Mouse (Mus musculus): Measurements from ENCODE around the gene Pex6. TPM values are rescaled to one million over a fixed set of nuclear protein-coding genes. Genes with fewer than 3 reads are reported as not detected.
"Not testable (repeated sequence)": the region's sequence is repeated elsewhere in the genome, so short reads cannot be mapped to it uniquely, and the experiment has no call there.

Gene Pex6
- total RNA-seq, 2 experiments from 2014 or later, result 18.9 to 19.9 TPM

DNA sequence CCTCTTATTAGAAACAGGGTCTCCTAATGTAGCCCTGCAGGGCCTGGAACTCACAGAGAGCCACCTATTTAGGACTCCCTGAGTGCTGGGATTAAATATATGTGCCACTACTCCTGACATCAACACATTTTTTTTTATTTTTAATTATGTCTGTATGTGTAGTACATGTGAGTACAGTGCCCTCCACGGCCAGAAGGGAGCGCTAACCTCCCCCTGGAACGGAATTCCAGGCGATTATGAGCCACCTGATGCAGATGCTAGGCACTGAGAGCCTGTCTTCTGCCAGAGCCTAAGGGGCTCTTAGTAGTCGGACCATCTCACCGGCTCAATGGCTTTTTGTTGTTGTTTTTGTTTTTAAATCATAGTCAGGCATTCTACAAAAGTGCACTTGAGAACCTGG is 16.8 kb downstream of the Pex6 start:
- DNase-seq, result no peak
- intact Hi-C loops (cut with DNase I), result loop anchor here (5.0 kb wide), 1 partner anchor 206 kb away; no protein-coding TSS in a partner anchor

DNA sequence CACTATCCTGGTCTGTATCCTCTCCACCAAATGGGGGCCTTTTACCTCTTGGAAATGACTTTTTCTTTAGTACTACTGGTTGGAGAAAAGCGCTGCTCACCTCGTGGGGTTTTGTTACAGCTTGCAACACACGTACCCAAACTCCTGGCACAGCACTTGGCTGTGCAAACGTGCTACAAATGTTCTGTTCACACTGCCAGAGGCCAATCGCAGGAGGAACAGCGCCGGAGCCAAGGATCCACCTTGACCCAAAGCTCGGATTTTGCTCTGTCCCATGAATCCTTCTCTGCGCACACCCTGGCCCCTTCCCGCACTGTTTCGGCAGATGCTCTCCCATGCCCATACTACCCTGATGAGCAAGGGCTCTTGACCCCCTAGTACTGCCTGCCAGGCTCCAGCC is 17.2 kb downstream of the Pex6 start:
- intact Hi-C loops (cut with DNase I), result loop anchor here (5.0 kb wide), 1 partner anchor 206 kb away; no protein-coding TSS in a partner anchor
- DNase-seq, result no peak

DNA sequence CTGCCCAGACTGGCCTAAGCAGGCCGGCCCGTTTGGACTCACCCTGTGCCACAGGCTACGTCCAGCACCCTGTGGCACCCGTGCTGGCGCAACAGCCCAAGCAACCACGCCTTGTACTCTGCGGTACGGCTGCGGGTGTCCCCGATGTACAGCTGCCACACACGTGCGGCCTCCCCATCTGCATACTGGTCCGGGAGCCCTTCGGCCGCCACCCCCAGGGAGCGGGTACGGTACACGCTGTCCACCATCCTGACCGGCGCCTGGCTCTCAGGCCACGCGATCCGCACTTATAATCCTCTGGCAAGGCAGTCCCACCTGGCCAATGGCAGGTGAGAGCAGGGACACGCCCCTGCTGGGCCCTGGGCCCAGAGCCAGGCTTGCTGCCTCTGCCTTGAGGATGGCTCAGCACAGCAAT is 17.6 kb downstream of the Pex6 start, which contains the start of gene Gnmt:
Gene Gnmt (minus strand): TSS at position 265 of the 415 bp plus-strand sequence.
- intact Hi-C loops (cut with DNase I), result loop anchor here (5.0 kb wide), 1 partner anchor 207 kb away; no protein-coding TSS in a partner anchor
- peak in 1 of 2 experiments; percentile 30 for DNase-seq

DNA sequence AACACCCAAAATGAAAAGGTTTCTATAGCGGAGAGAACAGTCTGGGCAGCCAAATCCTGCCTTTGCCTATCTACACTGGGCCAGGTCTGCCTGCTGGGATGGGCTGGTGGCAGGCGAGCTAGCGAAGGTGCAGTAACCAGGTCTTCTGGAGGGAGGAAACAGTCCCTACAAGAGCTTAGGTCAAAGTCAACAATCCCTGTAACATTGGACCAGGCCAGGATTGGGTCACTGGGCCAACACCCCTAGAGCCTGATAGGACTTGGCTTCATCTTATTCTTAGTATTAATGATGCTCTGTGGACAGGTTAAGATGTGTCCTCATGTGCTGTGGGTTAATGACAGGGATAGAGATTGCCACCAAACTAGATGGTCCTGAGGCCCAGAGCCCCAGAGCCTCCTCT is 22.8 kb downstream of the Pex6 start:
- no peak for DNase-seq
- intact Hi-C loops (cut with DNase I), result no loop called here

DNA sequence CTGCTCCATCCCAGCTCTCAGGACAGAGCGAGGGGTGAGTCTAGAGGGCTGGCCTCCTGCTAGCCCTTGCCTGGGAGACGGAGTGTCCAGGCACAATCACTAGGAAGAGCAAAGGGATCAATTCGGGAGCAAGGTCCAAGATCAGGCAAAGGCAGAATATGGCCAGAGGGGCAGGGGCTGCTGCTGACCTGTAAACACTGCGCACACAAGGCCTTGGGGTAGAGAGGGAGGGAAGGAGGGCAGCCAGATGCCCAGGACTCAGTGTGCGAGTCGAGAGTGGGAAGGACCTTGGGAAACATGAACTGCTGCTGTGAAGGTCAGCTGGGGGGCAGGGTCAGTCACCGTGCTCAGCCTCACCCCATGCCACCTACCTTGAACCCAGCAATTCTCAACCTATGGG is 24.0 kb downstream of the Pex6 start:
- no peak for DNase-seq

DNA sequence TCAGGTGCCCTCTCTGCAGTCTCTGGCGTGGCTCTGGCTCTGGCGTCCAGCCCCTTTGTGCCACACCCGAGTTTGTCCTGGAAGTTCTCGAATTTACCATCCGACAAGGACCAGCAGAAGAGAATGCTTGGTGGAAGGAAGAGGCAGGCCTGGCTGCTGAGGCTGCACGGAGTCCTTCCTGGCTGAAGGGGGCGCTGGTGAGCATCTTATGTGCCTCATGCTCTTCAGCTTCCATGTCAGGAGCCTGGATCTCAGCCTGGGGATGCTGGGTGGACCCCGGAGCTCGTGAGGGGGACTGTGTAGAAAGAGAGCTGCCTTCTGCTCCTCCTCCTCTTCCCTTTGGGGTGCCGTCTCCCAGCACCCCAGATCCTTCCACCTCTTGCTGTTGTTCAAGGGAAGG is 24.9 kb downstream of the Pex6 start:
- intact Hi-C loops (cut with DNase I), result no loop called here
- peak; percentile 15 to 35 for DNase-seq

More for the DNA sequence above, 24.0 kb downstream of the Pex6 start:
- intact Hi-C loops (cut with DNase I), result no loop called here

DNA sequence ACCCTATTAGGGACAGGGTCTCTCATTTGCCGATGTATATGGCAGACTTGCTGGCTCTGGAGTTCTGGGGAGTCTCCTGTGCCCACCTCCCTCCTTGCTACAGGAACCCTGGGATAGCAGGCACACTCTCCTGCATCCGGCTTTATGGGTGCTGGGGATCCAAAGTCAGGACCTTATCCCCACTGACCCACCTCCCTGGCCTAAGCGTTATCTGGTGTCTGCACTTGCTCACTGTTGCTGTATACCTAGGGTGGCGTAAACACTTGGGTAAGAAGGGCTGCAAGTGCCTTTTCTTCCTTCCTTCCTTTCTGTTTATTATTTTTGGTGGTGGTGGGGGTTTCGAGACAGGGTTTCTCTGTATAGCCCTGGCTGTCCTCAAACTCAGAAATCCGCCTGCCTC is 30.0 kb downstream of the Pex6 start:
- DNase-seq, result no peak
- intact Hi-C loops (cut with DNase I), result no loop called here

DNA sequence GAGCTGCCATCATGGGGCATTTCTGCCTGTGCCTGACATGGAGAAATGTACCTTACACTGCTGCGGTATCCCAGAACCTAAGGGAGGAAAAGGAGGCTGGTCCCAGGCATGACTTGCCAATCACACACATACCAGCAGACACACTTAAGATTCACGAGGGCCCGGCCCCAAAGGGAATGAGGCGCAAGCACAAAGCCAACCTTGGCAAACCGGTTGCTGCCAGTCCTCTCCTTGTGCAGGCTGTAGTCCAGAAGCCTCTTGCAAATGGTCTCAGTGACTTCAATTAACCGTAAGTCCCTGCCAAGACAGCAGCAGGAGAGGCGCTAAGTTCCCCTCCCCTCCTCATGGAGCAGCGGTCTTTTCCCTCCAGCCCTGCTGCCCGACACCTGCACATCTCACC is 31.7 kb downstream of the Pex6 start:
- intact Hi-C loops (cut with DNase I), result no loop called here
- no peak for DNase-seq

DNA sequence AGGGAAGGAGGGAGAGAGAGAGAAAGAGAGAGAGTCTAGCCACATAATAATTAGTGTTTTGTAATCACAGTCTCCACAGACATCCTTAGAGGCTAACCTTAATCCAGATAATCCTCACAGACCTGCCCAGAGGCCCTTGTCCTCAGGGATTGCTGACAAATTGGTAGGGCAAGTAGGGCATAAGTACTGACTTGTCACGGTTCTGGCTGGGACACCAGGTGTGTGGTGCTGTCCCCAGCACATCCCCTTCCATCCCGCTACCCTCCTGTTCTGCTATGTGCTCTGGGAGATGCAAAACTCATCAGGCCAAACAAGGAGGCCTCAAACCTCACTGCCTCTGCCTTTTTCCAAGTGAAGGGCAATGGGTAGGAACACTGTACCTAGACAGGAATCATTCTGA is 34.2 kb downstream of the Pex6 start:
- no peak for DNase-seq
- intact Hi-C loops (cut with DNase I), result no loop called here

DNA sequence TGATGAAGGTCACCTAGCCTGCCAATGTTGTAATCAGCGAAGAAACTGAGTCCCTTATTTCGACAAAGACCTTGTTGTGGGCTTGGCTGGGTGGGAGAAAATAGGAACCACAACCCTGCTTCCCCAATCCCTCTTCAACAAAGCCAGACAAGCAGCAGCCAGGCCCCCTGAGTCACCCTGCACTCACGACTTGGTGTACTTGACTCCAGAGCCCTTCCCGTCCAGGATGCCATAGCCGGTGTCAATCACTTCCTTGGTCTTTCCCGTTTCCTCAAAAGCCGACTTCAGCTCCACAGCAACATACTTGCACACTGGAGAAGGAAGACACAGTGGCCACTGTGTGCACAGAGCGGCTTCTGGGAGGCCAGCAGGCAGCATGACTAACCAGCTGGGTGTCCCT is 36.0 kb downstream of the Pex6 start:
- no peak for DNase-seq
- intact Hi-C loops (cut with DNase I), result no loop called here

DNA sequence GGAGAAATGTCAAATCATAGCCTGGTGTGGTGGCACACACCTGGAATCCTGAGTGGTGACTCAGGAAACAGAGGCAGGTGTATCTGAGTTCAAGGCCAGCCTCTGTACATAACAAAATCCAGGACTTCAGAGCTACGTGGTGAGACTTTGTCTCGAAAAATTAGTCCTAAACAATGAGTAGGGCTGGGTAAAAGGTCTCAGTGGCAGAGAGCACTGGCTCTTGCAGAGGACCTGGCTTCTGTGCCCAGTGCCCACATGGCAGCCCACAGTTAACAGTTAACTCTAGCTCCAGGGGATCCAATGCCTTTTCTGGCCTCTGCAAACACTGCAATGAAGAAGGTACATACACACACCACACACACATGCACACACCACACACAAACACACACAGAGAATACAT is 36.5 kb downstream of the Pex6 start:
- intact Hi-C loops (cut with DNase I), result no loop called here
- DNase-seq, result no peak

DNA sequence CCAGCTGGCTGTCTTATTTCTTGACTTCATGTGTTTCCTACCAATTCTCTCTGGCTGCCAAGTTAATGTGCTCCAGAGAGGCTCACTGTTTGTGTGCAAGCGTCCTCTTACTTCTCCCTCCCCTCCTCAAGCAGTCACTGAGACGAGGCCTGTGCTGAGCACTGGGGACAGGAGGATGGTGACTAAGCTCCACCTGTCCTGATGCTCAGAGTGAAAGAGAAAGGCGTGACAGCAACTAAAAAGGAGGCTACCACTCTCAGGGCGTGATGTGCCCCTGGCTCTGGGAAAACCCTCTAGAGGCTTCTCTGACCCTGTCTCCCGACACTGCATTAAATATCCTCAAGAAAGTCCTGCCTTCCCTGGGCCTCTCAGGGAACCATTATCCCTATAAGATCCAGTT is 38.0 kb downstream of the Pex6 start:
- intact Hi-C loops (cut with DNase I), result no loop called here

DNA sequence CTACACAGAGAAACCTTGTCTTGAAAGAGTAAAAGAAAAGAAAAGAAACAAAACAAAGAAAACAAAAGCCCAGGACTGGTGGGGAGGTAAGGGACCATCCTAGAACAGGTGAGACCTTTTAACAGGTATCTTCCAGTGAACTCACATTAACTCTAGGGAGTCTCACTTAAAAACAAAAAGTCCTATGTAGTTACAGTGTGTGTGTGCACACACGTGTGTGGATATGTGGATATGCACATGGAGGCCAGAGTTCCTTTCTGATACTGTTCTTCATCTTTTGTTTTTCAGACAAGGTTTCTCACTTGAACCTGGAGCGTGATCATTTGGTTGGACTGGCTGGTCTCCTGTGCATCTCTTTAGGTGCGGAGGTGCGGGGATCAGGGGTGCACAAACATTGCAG is 39.3 kb downstream of the Pex6 start:
- DNase-seq, result no peak
- intact Hi-C loops (cut with DNase I), result no loop called here

More for the DNA sequence above, 38.0 kb downstream of the Pex6 start:
- no peak for DNase-seq

DNA sequence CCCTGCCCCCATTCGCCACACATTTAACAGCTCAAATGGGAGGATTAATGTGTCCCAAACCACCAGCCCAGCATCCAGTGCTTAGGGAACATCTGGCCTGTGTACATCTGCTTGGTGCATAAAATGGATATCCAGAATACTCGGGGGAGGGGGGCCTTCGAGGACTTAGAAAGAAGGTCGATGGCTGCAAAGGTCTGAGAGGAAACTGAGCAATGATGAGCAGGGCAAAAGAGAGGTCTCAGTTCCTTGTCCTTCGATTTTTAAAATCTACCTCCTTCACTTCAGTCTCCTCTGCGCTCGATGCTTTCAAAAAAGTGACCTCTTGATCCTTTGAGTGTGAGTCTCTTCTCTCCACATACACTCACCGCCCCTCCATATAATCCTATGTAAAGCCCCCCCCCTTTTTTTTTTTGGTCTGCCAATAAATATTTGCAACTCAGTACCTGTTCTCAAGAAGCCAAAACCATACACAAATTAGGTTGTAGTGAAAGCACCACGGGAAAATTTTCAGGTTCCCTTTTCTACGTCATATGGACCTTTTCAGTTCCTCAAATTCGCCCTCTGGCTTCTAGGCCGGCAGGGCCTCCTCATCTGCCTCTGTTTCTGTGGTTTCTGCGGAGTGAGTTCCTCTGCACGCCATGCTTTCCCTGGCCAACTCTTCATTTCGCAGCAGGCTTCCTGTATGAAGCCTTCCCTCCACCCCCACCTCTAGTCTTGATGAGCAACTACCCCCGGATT is 40.0 kb downstream of the Pex6 start:
- no peak for DNase-seq
- intact Hi-C loops (cut with DNase I), result no loop called here

DNA sequence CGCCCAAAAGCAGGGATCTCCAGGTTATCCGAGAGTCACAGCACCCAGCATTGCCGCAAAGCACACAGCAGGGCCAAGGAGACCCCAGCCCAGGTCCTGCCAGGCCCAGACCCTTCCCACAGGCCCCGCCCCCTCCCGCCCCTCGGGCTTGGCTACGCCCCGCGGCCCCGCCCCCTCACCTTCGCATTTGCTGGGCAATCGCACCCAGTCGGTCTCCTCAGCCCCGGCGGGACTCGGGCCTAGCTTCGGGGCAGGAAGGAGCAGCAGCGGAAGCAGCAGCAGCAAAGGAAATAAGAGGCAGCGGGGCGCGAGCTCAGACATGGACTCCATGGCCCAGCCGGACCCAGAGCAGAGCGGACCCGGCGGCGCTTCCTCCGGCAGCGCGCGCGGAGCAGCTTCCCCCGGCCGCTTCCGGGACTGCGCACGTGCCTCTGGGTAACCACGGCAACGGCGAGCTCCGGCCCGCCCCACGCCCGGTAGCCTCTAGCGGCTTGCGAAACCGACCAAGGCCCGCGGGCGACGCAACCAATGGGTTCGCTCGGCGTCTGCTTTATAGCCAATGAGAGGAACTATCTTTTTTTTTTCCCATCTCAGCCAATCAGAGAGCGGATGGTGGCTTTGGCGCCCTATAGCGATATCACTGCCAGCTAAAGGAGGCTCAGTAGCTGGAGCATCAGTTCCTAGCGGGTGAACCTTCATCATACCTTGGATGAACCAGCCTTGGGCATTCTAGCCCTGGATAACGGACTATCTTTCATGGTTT is 40.7 kb downstream of the Pex6 start, which contains the start of gene Cnpy3:
Gene Cnpy3 (minus strand): TSS at position 421 of the 763 bp plus-strand sequence.
- DNase-seq, result peak; percentile 98
- intact Hi-C loops (cut with DNase I), result no loop called here

DNA sequence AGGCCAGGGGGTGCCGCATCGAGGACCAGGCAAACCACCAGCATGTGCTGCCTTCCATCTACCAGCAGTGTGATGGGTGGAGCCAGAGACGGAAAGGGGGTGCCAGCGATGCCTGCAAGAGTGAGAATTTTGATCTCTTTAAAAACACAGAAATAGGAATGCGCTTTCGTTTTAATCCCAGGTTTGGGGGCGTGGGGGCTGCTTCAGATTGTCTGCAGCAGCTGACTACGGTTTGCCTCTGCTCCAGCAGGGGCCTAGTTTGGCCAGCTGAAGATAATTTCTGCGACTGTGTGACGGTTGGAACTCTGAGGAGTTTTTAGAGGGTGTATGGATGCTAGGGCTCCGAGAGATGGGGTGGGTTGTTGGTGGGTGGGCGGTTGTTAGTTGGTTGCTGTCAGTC is 47.5 kb downstream of the Pex6 start:
- no peak for DNase-seq
- intact Hi-C loops (cut with DNase I), result no loop called here

DNA sequence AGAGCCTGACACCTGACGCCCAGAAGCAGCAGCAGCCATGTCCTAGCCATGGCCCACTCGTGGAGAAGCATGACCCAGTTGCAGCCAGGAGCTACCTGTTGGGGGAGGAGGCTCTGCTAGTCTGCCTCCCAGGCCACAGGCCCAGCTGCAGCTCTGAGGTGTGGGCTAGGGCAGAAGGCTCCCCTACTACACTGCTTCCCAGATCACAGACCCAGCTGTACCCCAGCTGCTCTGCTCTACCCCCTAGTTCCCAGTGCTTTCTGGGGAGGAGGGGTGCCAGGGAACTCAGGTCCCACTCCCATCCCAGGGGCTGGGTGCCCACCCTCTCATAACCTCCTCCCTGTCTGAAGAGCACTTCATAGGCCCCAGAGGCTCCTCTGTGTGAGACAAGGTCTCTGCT is 52.3 kb downstream of the Pex6 start, which contains the start of gene Ptcra:
Gene Ptcra (minus strand): TSS at position 169 of the 400 bp plus-strand sequence.
- intact Hi-C loops (cut with DNase I), result no loop called here
- no peak for DNase-seq

DNA sequence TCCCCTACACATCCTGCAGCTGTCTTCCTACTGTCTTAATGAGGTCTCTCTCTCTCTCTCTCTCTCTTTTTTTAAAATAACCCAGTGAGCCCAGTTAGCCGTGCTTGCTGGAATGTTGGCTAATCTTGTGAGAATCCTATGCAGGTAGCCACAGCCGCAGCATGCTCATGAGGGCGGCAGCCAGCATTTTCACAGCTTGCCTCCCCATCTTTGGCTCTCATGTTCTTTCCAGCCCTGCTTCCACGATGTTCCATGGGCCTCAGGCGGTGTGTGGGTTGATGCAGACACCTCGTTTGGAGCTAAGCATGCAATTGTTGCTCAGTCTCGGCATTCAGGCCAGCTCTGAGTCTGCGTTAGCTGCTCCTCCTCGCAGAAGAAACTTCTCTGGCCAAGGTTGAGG is 53.7 kb downstream of the Pex6 start:
- intact Hi-C loops (cut with DNase I); DNase-seq: not testable (repeated sequence)

DNA sequence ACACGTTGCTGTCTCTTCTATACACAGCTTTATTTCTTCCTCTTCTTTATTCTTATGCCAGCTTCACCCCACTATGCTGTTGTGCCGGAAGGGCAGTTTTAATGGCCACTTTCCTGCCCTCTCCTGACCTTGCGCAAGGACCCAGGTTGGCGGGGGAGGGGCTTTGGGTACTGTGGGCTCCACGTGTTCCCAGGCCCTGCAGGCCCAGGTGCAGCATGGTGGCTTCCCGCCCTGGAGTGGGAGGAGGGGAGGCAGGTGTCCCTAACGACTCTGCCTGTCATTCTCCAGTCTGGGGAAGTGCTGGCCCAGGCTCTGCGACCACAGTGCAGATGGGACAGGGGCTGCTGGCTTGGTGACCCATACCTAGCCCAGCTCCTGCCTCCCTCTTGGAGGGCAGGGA is 56.6 kb downstream of the Pex6 start:
- no peak for DNase-seq
- intact Hi-C loops (cut with DNase I), result no loop called here

DNA sequence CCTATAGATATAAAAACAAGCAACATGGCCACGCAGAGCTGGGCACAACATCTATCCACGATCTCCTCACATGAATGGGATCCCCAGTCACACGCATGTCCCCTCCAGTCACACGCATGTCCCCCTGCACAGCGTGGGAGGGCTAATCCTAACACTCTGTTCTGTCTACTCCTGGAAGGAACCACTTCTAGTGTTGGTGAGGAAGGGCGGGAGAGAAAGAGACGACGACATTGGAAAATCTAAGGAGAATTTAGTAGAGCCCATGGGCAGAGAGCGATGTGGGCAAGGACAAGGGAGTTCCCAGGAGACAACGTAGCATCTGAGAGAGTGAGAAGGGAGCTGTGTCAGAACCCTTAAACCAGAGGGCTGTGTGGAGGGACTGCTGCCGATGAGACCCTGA is 59.3 kb downstream of the Pex6 start:
- intact Hi-C loops (cut with DNase I), result no loop called here
- no peak for DNase-seq

DNA sequence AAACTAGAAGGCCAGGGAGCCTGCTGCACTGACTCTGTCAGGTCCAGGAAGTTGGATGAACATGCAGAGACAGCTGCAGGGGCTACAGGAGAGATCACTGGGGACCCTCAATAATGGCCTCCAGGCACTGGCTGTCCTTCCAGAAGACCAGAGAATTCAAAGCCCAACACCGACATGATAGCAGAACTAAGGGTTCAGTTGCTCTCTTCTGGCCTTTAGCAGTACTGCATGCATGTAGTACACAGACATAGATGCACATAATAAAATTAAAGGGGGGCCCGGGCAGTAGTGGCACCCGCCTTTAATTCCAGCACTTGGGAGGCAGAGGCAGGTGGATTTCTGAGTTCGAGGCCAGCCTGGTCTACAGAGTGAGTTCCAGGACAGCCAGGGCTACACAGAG is 59.8 kb downstream of the Pex6 start:
- intact Hi-C loops (cut with DNase I), result no loop called here
- DNase-seq, result no peak

DNA sequence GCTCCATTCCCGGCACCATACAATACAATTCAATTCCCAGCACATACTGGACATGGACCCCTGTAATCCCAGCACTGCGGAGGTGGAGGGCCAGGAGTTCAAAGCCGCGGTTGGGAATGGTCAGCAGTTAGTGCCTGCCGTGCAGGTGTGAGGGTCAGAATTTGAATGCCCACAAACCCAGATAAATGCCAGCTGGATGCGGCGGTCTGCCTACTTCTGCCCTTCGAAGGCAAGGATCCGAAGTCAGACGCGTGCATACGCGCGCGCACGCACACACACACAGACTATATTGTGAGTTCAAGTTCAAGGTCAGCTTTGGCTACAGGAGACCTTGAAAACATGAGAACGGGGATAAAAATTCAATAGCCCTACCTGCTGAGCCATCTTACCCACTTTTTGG is 60.4 kb downstream of the Pex6 start:
- intact Hi-C loops (cut with DNase I), result no loop called here
- DNase-seq, result no peak
